Mouse (Mus musculus) embryo, embryonic 11 days (tissue): ENCODE data around the gene Itga7.

Experiments
- DNase-seq: peaks from one replicate; pipeline ENCODE4 v3.0.0-alpha.2; 2015

The Itga7 gene

GRCm38 (mm10) chr10:128912268-128912667 lies 21.4 kb upstream of the Itga7 start:
- DNase-seq: no peak

GRCm38 (mm10) chr10:128912791-128913190 lies 20.8 kb upstream of the Itga7 start:
- DNase-seq: no peak

- DNase-seq: peak; percentile 93
Measured at GRCm38 (mm10) chr10:128913219-128913618, 20.4 kb upstream of the Itga7 start.

- DNase-seq: no peak
Measured at GRCm38 (mm10) chr10:128913696-128914095, 19.9 kb upstream of the Itga7 start.

- no peak for DNase-seq
Measured at GRCm38 (mm10) chr10:128915550-128915949, 18.1 kb upstream of the Itga7 start.

- DNase-seq: no peak
Measured at GRCm38 (mm10) chr10:128916665-128917064, 17.0 kb upstream of the Itga7 start.

GRCm38 (mm10) chr10:128917400-128917799 lies 16.2 kb upstream of the Itga7 start:
- DNase-seq: no peak

GRCm38 (mm10) chr10:128918246-128918645 lies 15.4 kb upstream of the Itga7 start:
- no peak for DNase-seq

GRCm38 (mm10) chr10:128919203-128919631 lies 14.4 kb upstream of the Itga7 start:
- DNase-seq: no peak

- no peak for DNase-seq
Measured at GRCm38 (mm10) chr10:128919966-128920365, 13.7 kb upstream of the Itga7 start.

- DNase-seq: peak; percentile 26
Measured at GRCm38 (mm10) chr10:128920736-128921161, 12.9 kb upstream of the Itga7 start.

GRCm38 (mm10) chr10:128921251-128921650 lies 12.4 kb upstream of the Itga7 start:
- DNase-seq: no peak

- DNase-seq: no peak
Measured at GRCm38 (mm10) chr10:128921883-128922821, 11.5 kb upstream of the Itga7 start.

GRCm38 (mm10) chr10:128922822-128923012 lies 10.9 kb upstream of the Itga7 start, which contains the start of gene Rdh5:
TSS of gene Rdh5 (minus strand) at chr10:128922888.
- DNase-seq: no peak

- peak; percentile 93 for DNase-seq
Measured at GRCm38 (mm10) chr10:128923013-128923691, 10.5 kb upstream of the Itga7 start.

- no peak for DNase-seq
Measured at GRCm38 (mm10) chr10:128923935-128924334, 9.7 kb upstream of the Itga7 start, which contains the start of gene Bloc1s1. TSS of gene Bloc1s1 (minus strand) at chr10:128924035.

GRCm38 (mm10) chr10:128928356-128928755 lies 5.3 kb upstream of the Itga7 start:
- no peak for DNase-seq

- no peak for DNase-seq
Measured at GRCm38 (mm10) chr10:128929638-128930378, 3.8 kb upstream of the Itga7 start.

- no peak for DNase-seq
Measured at GRCm38 (mm10) chr10:128931441-128931840, 2.2 kb upstream of the Itga7 start.

GRCm38 (mm10) chr10:128933976-128934721 lies 531 bp downstream of the Itga7 start:
- DNase-seq: peak; percentile 20

- no peak for DNase-seq
Measured at GRCm38 (mm10) chr10:128934997-128935787, 1.6 kb downstream of the Itga7 start.
